In the genomic region with DNA sequence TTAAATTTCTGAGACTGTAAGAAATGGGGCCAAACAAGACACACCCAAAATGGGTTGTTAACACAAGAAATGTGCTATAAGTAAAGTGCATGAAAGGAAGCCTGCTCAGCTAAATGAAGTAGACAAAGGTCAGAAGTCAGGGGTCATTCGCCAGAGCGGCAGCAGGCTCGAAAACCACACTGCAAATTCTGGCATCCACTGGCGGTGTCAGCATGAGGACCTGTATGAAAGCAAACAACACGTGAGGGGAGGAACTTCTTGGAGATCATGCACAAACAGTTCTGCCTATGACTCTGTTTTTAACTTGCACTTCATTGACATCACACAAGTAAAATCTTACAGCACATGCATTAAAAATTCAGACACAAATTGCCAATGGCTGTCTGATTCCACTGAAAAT, we compare ENCODE assay signal across 21 mouse cellular contexts.
DNase-seq lines count a peak whose midpoint lies in the region; ATAC-seq and TF ChIP-seq lines count a peak whose summit lies in the region.
"Had no signal": no experiment of that assay in that cellular context is flagged by ENCODE, and none has a peak within 500 bp of the region (broad histone marks: within the 10 kb centered on the region; RNA-seq: fewer than 3 reads in every experiment).

No protein-coding gene starts in this region.

- TF ChIP-seq POLR2A in liver, adult 2 months (IDR thresholded peaks at IDR 0.05; ENCODE audit: extremely low read depth, insufficient read depth, low read length): no peak

- ATAC-seq in hindbrain, embryonic 14.5 days (ENCODE audit: low FRiP score): no peak
- no peak for ATAC-seq in liver, embryonic 11.5 days (replicated peaks; ENCODE audit: low FRiP score)
- ATAC-seq: CD4-positive, CD25-positive, alpha-beta regulatory T cell, adult 4 months; forebrain, embryonic 14.5 days had no signal

- H3K4me1 ChIP-seq in hindbrain, embryonic 10.5 days (replicated peaks): 0 out of 2 replicates have a peak, but pooled peaks cover 4% of the 10 kb centered on the region
- H3K4me1 ChIP-seq in hindbrain, embryonic 14.5 days (replicated peaks; ENCODE audit: control insufficient read depth, insufficient read depth, low read length): no peaks in the 10 kb centered on the region
- H3K4me1 ChIP-seq in liver, adult 2 months (ENCODE audit: control insufficient read depth, insufficient read depth, low read length): no peaks in the 10 kb centered on the region
- H3K4me1 ChIP-seq in liver, embryonic 11.5 days (replicated peaks; ENCODE audit: control insufficient read depth, insufficient read depth, low read length): no peaks in the 10 kb centered on the region
- H3K4me1 ChIP-seq: embryonic facial prominence, embryonic 15.5 days; heart, embryonic 15.5 days; liver, embryonic 15.5 days had no signal

- H3K9ac ChIP-seq in hindbrain, embryonic 14.5 days: no peak overlapping the region
- no peak overlapping the region for H3K9ac ChIP-seq in liver, adult 2 months (ENCODE audit: low read depth, low read length)
- no peak overlapping the region for H3K9ac ChIP-seq in liver, embryonic 11.5 days (ENCODE audit: low read depth, low read length)
- H3K9ac ChIP-seq: embryonic facial prominence, embryonic 15.5 days; heart, embryonic 15.5 days; liver, embryonic 15.5 days had no signal

- peak; percentile 28 for DNase-seq in hindbrain, embryonic 10.5 days (ENCODE audit: low spot score)
- no peak for DNase-seq in hindbrain, embryonic 14.5 days (ENCODE audit: low spot score)
- DNase-seq in liver, adult 2 months (ENCODE audit: extremely low read depth, low read depth, low spot score): peak; percentile 64
- DNase-seq in liver, embryonic 11.5 days (ENCODE audit: low spot score): no peak
- DNase-seq in R1 (ENCODE audit: low read depth, low spot score): peak; percentile 16
- peak; percentile 13 for DNase-seq in mesoderm, embryonic 11.5 days (ENCODE audit: low read depth, low spot score)
- no peak for DNase-seq in heart, postnatal 14 days
- DNase-seq: cerebellum, adult 11 months; cerebellum, adult 9-11 months; gastrocnemius, adult 2 months; heart, postnatal 4 days; layer of hippocampus, adult 9-11 months; thymus, adult 18-20 months; thymus, postnatal 36 days had no signal

- peaks cover 63% of the 10 kb centered on the region for H3K36me3 ChIP-seq in hindbrain, embryonic 10.5 days
- peaks cover 45% of the 10 kb centered on the region for H3K36me3 ChIP-seq in hindbrain, embryonic 14.5 days (replicated peaks; ENCODE audit: control insufficient read depth, insufficient read depth)
- peaks cover 11% of the 10 kb centered on the region for H3K36me3 ChIP-seq in liver, adult 2 months (ENCODE audit: control insufficient read depth, insufficient read depth, low read length)
- H3K36me3 ChIP-seq in liver, embryonic 11.5 days (ENCODE audit: control insufficient read depth, insufficient read depth, low read length): 0 out of 2 replicates have a peak, but pooled peaks cover 3% of the 10 kb centered on the region

- no peaks in the 10 kb centered on the region for H3K27me3 ChIP-seq in hindbrain, embryonic 10.5 days (ENCODE audit: insufficient read depth, poor library complexity, severe bottlenecking)
- no peaks in the 10 kb centered on the region for H3K27me3 ChIP-seq in hindbrain, embryonic 14.5 days (ENCODE audit: control insufficient read depth, insufficient read depth, low read length)
- H3K27me3 ChIP-seq in liver, adult 2 months (ENCODE audit: control insufficient read depth, insufficient read depth, low read length): no peaks in the 10 kb centered on the region
- H3K27me3 ChIP-seq in liver, embryonic 11.5 days (replicated peaks; ENCODE audit: control insufficient read depth, insufficient read depth, low read length): no peaks in the 10 kb centered on the region
- H3K27me3 ChIP-seq: embryonic facial prominence, embryonic 15.5 days; heart, embryonic 15.5 days; liver, embryonic 15.5 days had no signal

- no peaks in the 10 kb centered on the region for H3K9me3 ChIP-seq in hindbrain, embryonic 10.5 days
- no peaks in the 10 kb centered on the region for H3K9me3 ChIP-seq in hindbrain, embryonic 14.5 days (ENCODE audit: control insufficient read depth, low read length)
- no peaks in the 10 kb centered on the region for H3K9me3 ChIP-seq in liver, embryonic 11.5 days (ENCODE audit: control insufficient read depth, low read length)
- H3K9me3 ChIP-seq: embryonic facial prominence, embryonic 15.5 days; heart, embryonic 15.5 days; liver, embryonic 15.5 days had no signal

- H3K27ac ChIP-seq in hindbrain, embryonic 10.5 days: no peak overlapping the region
- H3K27ac ChIP-seq in hindbrain, embryonic 14.5 days: no peak overlapping the region
- H3K27ac ChIP-seq in liver, adult 2 months (replicated peaks; ENCODE audit: insufficient read depth, low read depth, low read length): no peak overlapping the region
- H3K27ac ChIP-seq in liver, embryonic 11.5 days (ENCODE audit: low read depth, low read length): no peak overlapping the region
- H3K27ac ChIP-seq: embryonic facial prominence, embryonic 15.5 days; gastrocnemius, adult 2 months; heart, embryonic 15.5 days; left cerebral cortex, adult 2 months; liver, embryonic 15.5 days had no signal

- H3K79me2 ChIP-seq in liver, adult 2 months (ENCODE audit: control insufficient read depth, insufficient read depth, low read length): no peaks in the 10 kb centered on the region

- 36% methylated on average over 5 of the region's 5 CpGs for WGBS in hindbrain, embryonic 10.5 days
- 42% methylated on average over 5 of the region's 5 CpGs for WGBS in hindbrain, embryonic 14.5 days
- 21% methylated on average over 5 of the region's 5 CpGs for WGBS in liver, adult 2 months
- WGBS in liver, embryonic 11.5 days: 69% methylated on average over 5 of the region's 5 CpGs

- intact Hi-C loops in heart, postnatal 14 days (cut with DNase I): no loop called here

- no peak overlapping the region for H3K4me2 ChIP-seq in hindbrain, embryonic 14.5 days (replicated peaks)
- H3K4me2 ChIP-seq in liver, embryonic 11.5 days: no peak overlapping the region
- H3K4me2 ChIP-seq: embryonic facial prominence, embryonic 15.5 days; heart, embryonic 15.5 days; liver, embryonic 15.5 days; midbrain, embryonic 11.5 days had no signal

- no peak overlapping the region for H3K4me3 ChIP-seq in hindbrain, embryonic 10.5 days
- H3K4me3 ChIP-seq in hindbrain, embryonic 14.5 days (replicated peaks; ENCODE audit: low read length): no peak overlapping the region
- no peak overlapping the region for H3K4me3 ChIP-seq in liver, adult 2 months (ENCODE audit: insufficient read depth, low read depth, low read length)
- H3K4me3 ChIP-seq in liver, embryonic 11.5 days (ENCODE audit: low read depth, low read length): no peak overlapping the region
- H3K4me3 ChIP-seq: embryonic facial prominence, embryonic 15.5 days; gastrocnemius, adult 2 months; heart, embryonic 15.5 days; left cerebral cortex, adult 2 months; liver, embryonic 15.5 days had no signal

- no peak for TF ChIP-seq CTCF in liver, adult 2 months (IDR thresholded peaks at IDR 0.05; ENCODE audit: low read depth, low read length)

Comparison
In these comparisons a context has a peak if more than half of its experiments do, and no peak if none do; other contexts are left out.
1. DNase-seq: peak in hindbrain, embryonic 10.5 days (single experiment), liver, adult 2 months (single experiment), R1 (single experiment) and mesoderm, embryonic 11.5 days (single experiment); none in hindbrain, embryonic 14.5 days (single experiment), liver, embryonic 11.5 days (single experiment) and heart, postnatal 14 days (0 of 2).